30 mouse cellular contexts compared by ENCODE assay signal in genomic region chr10:43226391-43226790, GRCm38 (mm10). TPM values are rescaled to one million over a fixed set of nuclear protein-coding genes. Genes with fewer than 3 reads are reported as not detected.
A peak's percentile ranks its signal among the peaks of the same experiment; 100 is the strongest.
DNase-seq lines count a peak whose midpoint lies in the region; ATAC-seq lines count a peak whose summit lies in the region.
"Had no signal": no experiment of that assay in that cellular context is flagged by ENCODE, and none has a peak within 500 bp of the region (broad histone marks: within the 10 kb centered on the region; RNA-seq: fewer than 3 reads in every experiment).

No protein-coding gene starts in this region.

- no peaks in the 10 kb centered on the region for H3K9me3 ChIP-seq in liver, embryonic 11.5 days (ENCODE audit: control insufficient read depth, low read length)
- H3K9me3 ChIP-seq in kidney, embryonic 15.5 days (replicated peaks) = no peaks in the 10 kb centered on the region
- H3K9me3 ChIP-seq: embryonic facial prominence, embryonic 12.5 days; embryonic facial prominence, embryonic 15.5 days; G1E; heart, embryonic 10.5 days; heart, embryonic 13.5 days had no signal

- no peak overlapping the region for H3K27ac ChIP-seq in liver, embryonic 11.5 days (ENCODE audit: low read depth, low read length)
- H3K27ac ChIP-seq in kidney, embryonic 15.5 days = no peak overlapping the region
- H3K27ac ChIP-seq: embryonic facial prominence, embryonic 12.5 days; embryonic facial prominence, embryonic 15.5 days; gastrocnemius, adult 2 months; heart, embryonic 10.5 days; heart, embryonic 13.5 days; hindbrain, embryonic 14.5 days; hindbrain, postnatal 0 days had no signal

- H3K27me3 ChIP-seq in liver, embryonic 11.5 days (replicated peaks; ENCODE audit: control insufficient read depth, insufficient read depth, low read length) = no peaks in the 10 kb centered on the region
- no peaks in the 10 kb centered on the region for H3K27me3 ChIP-seq in kidney, embryonic 15.5 days
- H3K27me3 ChIP-seq: embryonic facial prominence, embryonic 12.5 days; embryonic facial prominence, embryonic 15.5 days; heart, embryonic 13.5 days had no signal

- no peak overlapping the region for H3K4me3 ChIP-seq in liver, embryonic 11.5 days (ENCODE audit: low read depth, low read length)
- H3K4me3 ChIP-seq in kidney, embryonic 15.5 days (replicated peaks) = no peak overlapping the region
- H3K4me3 ChIP-seq: embryonic facial prominence, embryonic 12.5 days; embryonic facial prominence, embryonic 15.5 days; gastrocnemius, adult 2 months; heart, embryonic 10.5 days; heart, embryonic 13.5 days had no signal

- intact Hi-C loops in left cerebral cortex, postnatal 10 days (cut with DNase I) = no loop called here

- DNase-seq in liver = peak; percentile 5
- no peak for DNase-seq in liver, embryonic 11.5 days (ENCODE audit: low spot score)
- peak; percentile 36 for DNase-seq in 3134 (ENCODE audit: extremely low read depth, insufficient read length, low spot score)
- peak; percentile 42 for DNase-seq in ES-CJ7 (ENCODE audit: low read depth, low spot score)
- DNase-seq in R1 (ENCODE audit: low read depth, low spot score) = peak; percentile 70
- DNase-seq in lung, postnatal 36 days = no peak
- DNase-seq in left cerebral cortex, postnatal 10 days (ENCODE audit: extremely low spot score in 1 of 2, low spot score in 2 of 2) = no peak
- DNase-seq: adrenal gland, adult 2 months; adrenal gland, postnatal 14 days; cerebellum, adult 11 months; cerebellum, adult 2 months; cerebellum, adult 9-11 months; cerebellum, postnatal 25 days; forebrain, postnatal 0 days; gastrocnemius, adult 2 months; gastrocnemius, postnatal 25 days; heart, adult 18-20 months; heart, postnatal 14 days; heart, postnatal 4 days had no signal

- no peak for ATAC-seq in liver, embryonic 11.5 days (replicated peaks; ENCODE audit: low FRiP score)
- no peak for ATAC-seq in kidney, embryonic 15.5 days (replicated peaks; ENCODE audit: low FRiP score)
- ATAC-seq: forebrain, embryonic 14.5 days; forebrain, postnatal 0 days; hindbrain, postnatal 0 days; inflammation-experienced regulatory T-cells, adult 6 months had no signal

- 76% methylated on average over 1 of the region's 1 CpGs for WGBS in liver, embryonic 11.5 days
- WGBS in kidney, embryonic 15.5 days = 90% methylated on average over 1 of the region's 1 CpGs

- no peaks in the 10 kb centered on the region for H3K36me3 ChIP-seq in liver, embryonic 11.5 days (ENCODE audit: control insufficient read depth, insufficient read depth, low read length)
- no peaks in the 10 kb centered on the region for H3K36me3 ChIP-seq in kidney, embryonic 15.5 days
- H3K36me3 ChIP-seq: embryonic facial prominence, embryonic 12.5 days; embryonic facial prominence, embryonic 15.5 days; heart, embryonic 10.5 days; heart, embryonic 13.5 days had no signal

- H3K4me1 ChIP-seq in liver, embryonic 11.5 days (replicated peaks; ENCODE audit: control insufficient read depth, insufficient read depth, low read length) = no peaks in the 10 kb centered on the region
- peaks cover 8% of the 10 kb centered on the region; the same call in 1 of the 2 replicates for H3K4me1 ChIP-seq in kidney, embryonic 15.5 days

- H3K4me2 ChIP-seq in liver, embryonic 11.5 days = no peak overlapping the region
- no peak overlapping the region for H3K4me2 ChIP-seq in kidney, embryonic 15.5 days
- H3K4me2 ChIP-seq: embryonic facial prominence, embryonic 12.5 days; embryonic facial prominence, embryonic 15.5 days; heart, embryonic 13.5 days; hindbrain, embryonic 14.5 days had no signal

- H3K9ac ChIP-seq in liver, embryonic 11.5 days (ENCODE audit: low read depth, low read length) = no peak overlapping the region
- no peak overlapping the region for H3K9ac ChIP-seq in kidney, embryonic 15.5 days
- H3K9ac ChIP-seq: embryonic facial prominence, embryonic 12.5 days; embryonic facial prominence, embryonic 15.5 days; forebrain, postnatal 0 days; heart, embryonic 13.5 days; hindbrain, embryonic 14.5 days had no signal

RNA-seq across cellular contexts. Expression of gene Pdss2, which starts 5.1 kb away (rescaled TPM):
- polyA plus RNA-seq in liver, embryonic 11.5 days (2014; fragmentation: Nextera tagmentation; extraction: Ambion mirVana) = 14.9 and 16.2 TPM in 2 replicates
- 14.5 and 15.3 TPM in 2 replicates for polyA plus RNA-seq in kidney, embryonic 15.5 days (2015; fragmentation: Nextera tagmentation; extraction: Ambion mirVana)
- 10 to 100 TPM; 20.2 to 20.4 TPM for total RNA-seq in left cerebral cortex, postnatal 10 days (2021)

RNA-seq across cellular contexts. Expression of gene 9030612E09Rik, which starts 51.9 kb away (rescaled TPM):
- not detected in 2 replicates for polyA plus RNA-seq in liver, embryonic 11.5 days (2014; fragmentation: Nextera tagmentation; extraction: Ambion mirVana)
- 0.71 and 0.96 TPM in 2 replicates for polyA plus RNA-seq in kidney, embryonic 15.5 days (2015; fragmentation: Nextera tagmentation; extraction: Ambion mirVana)
- total RNA-seq in left cerebral cortex, postnatal 10 days (2021) = 1 to 10 TPM; 1.2 to 1.7 TPM
- total RNA-seq: adrenal gland, postnatal 14 days; common myeloid progenitor, adult 5-6 weeks; G1E had no signal
- polyA plus RNA-seq: G1E; inflammation-experienced regulatory T-cells, adult 6 months had no signal

RNA-seq across cellular contexts. Expression of gene Sobp, which starts 52.1 kb away (rescaled TPM):
- 0.44 and 0.45 TPM in 2 replicates for polyA plus RNA-seq in liver, embryonic 11.5 days (2014; fragmentation: Nextera tagmentation; extraction: Ambion mirVana)
- 2.1 TPM in 2 replicates for polyA plus RNA-seq in kidney, embryonic 15.5 days (2015; fragmentation: Nextera tagmentation; extraction: Ambion mirVana)
- total RNA-seq in left cerebral cortex, postnatal 10 days (2021) = 100 to 1,000 TPM; 107 to 112 TPM
- total RNA-seq: common myeloid progenitor, adult 5-6 weeks had no signal
- polyA plus RNA-seq: G1E; inflammation-experienced regulatory T-cells, adult 6 months had no signal

Comparison
In these comparisons a context has a peak if more than half of its experiments do, and no peak if none do; other contexts are left out.
1. DNase-seq: peak in liver (single experiment), 3134 (single experiment), ES-CJ7 (single experiment) and R1 (single experiment); none in liver, embryonic 11.5 days (single experiment), lung, postnatal 36 days (single experiment) and left cerebral cortex, postnatal 10 days (0 of 2).